Mouse (Mus musculus): ENCODE measurements at regions not wholly inside any gene's neighbourhood (a gene's known extent, or its start where the extent isn't known, plus 50 kb on each side); places are given as distances from the start of the nearest gene placed in this dataset.

GRCm38 (mm10) chr14:72835158-72835557 is 125.4 kb upstream of the Fndc3a start:
- no peak for TF ChIP-seq CTCF (IDR thresholded peaks at IDR 0.05; ENCODE audit: borderline replicate concordance, control insufficient read depth, extremely low read depth, insufficient read depth, low read length, poor library complexity)
- TF ChIP-seq POLR2A (IDR thresholded peaks at IDR 0.05; ENCODE audit: control insufficient read depth, extremely low read depth, insufficient read depth, low read length, poor library complexity): no peak
